Mouse (Mus musculus) ovary, adult 18-20 months (tissue): ENCODE results near the gene Mios.

Source experiments
- DNase-seq: peaks from one replicate; pipeline ENCODE4 v3.0.0; 2022; ENCODE audit warnings: low spot score, mixed read lengths

Mios gene

GRCm38 (mm10) chr6:8209047-8209865, at the start of gene Mios:
TSS of gene Mios (plus strand) at chr6:8209222.
- DNase-seq, result peak; percentile 78

- no peak for DNase-seq
Measured at GRCm38 (mm10) chr6:8160001-8160400, 49.0 kb upstream of the Mios start.

- DNase-seq, result no peak
Measured at GRCm38 (mm10) chr6:8164741-8165140, 44.3 kb upstream of the Mios start.

GRCm38 (mm10) chr6:8172101-8172500, 36.9 kb upstream of the Mios start:
- no peak for DNase-seq

- DNase-seq, result no peak
Measured at GRCm38 (mm10) chr6:8174062-8174461, 35.0 kb upstream of the Mios start.

- no peak for DNase-seq
Measured at GRCm38 (mm10) chr6:8175346-8175745, 33.7 kb upstream of the Mios start.

- no peak for DNase-seq
Measured at GRCm38 (mm10) chr6:8176116-8176515, 32.9 kb upstream of the Mios start.

GRCm38 (mm10) chr6:8178397-8178941, 30.6 kb upstream of the Mios start:
- no peak for DNase-seq

GRCm38 (mm10) chr6:8188599-8189233, 20.3 kb upstream of the Mios start:
- no peak for DNase-seq

GRCm38 (mm10) chr6:8189917-8190316, 19.1 kb upstream of the Mios start:
- no peak for DNase-seq

GRCm38 (mm10) chr6:8192517-8192916, 16.5 kb upstream of the Mios start, which contains the start of gene Col28a1:
TSS of gene Col28a1 (minus strand) at chr6:8192617.
- no peak for DNase-seq

- DNase-seq, result no peak
Measured at GRCm38 (mm10) chr6:8209866-8210186, 804 bp downstream of the Mios start.

GRCm38 (mm10) chr6:8210661-8211060, 1.6 kb downstream of the Mios start:
- no peak for DNase-seq

- no peak for DNase-seq
Measured at GRCm38 (mm10) chr6:8227035-8227434, 18.0 kb downstream of the Mios start.

GRCm38 (mm10) chr6:8228596-8228995, 19.6 kb downstream of the Mios start:
- no peak for DNase-seq

- no peak for DNase-seq
Measured at GRCm38 (mm10) chr6:8258316-8258715, 49.3 kb downstream of the Mios start.

GRCm38 (mm10) chr6:8259004-8259666, 50.1 kb downstream of the Mios start, which contains the start of the genes Rpa3, Umad1 and Gm45062:
TSS of gene Rpa3 (minus strand) at chr6:8259173.
TSS of gene Umad1 (plus strand) at chr6:8259288.
TSS of gene Gm45062 (plus strand) at chr6:8259450.
- peak; percentile 96 for DNase-seq

- no peak for DNase-seq
Measured at GRCm38 (mm10) chr6:8259667-8260044, 50.6 kb downstream of the Mios start.

- no peak for DNase-seq
Measured at GRCm38 (mm10) chr6:8271047-8271446, 62.0 kb downstream of the Mios start.

GRCm38 (mm10) chr6:8274387-8275054, 65.5 kb downstream of the Mios start:
- peak; percentile 11 for DNase-seq

GRCm38 (mm10) chr6:8275098-8275497, 66.1 kb downstream of the Mios start:
- DNase-seq, result peak; percentile 21

- no peak for DNase-seq
Measured at GRCm38 (mm10) chr6:8276431-8276830, 67.4 kb downstream of the Mios start.
